Mouse (Mus musculus) brain, adult 2 months (tissue): ENCODE results near the gene Rad51b.
A peak's percentile ranks its signal among the peaks of the same experiment; 100 is the strongest.

Experiments
- DNase-seq: peaks from one replicate; pipeline ENCODE4 v3.0.0; 2011; ENCODE audit warnings: low read depth, low spot score

Rad51b gene

DNA sequence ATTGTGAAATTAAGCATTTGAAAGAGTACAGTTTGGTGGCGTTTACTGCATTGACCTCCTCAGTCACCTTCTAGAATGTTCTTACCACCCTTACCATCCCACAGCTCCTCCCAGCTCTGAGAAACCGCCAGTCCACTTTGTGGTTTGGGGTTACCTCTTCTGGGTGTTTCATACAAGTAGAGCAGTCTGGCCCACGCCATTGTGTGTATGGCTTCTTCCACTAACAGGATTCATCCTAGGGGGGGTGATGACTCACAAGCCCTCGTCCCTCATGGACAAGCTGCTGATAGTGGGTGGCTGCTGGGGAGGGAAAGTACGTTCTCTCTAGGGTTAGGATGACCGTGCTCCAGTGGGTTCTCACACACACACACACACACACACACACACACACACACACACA is 535.5 kb downstream of the Rad51b start:
- DNase-seq: peak; percentile 55

DNA sequence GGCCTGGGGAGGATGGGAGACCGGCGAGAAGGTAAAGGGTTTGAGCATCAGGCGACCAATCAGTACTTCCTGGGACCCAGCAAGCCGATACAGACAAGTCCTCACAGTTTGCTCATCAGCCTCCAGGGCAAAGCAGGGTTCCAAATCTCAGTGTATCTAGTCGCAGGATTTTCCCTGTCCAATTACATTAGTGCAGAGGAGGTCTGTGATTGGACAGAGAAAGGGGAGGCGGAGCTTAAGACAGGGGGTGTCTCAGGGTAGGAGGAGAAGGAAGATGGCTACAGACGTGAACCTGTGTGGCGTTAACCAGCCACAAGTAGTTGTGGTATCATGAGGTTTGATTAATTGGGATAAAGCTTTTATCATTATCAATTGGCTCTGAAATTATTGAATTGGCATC is 538.4 kb downstream of the Rad51b start:
- no peak for DNase-seq

DNA sequence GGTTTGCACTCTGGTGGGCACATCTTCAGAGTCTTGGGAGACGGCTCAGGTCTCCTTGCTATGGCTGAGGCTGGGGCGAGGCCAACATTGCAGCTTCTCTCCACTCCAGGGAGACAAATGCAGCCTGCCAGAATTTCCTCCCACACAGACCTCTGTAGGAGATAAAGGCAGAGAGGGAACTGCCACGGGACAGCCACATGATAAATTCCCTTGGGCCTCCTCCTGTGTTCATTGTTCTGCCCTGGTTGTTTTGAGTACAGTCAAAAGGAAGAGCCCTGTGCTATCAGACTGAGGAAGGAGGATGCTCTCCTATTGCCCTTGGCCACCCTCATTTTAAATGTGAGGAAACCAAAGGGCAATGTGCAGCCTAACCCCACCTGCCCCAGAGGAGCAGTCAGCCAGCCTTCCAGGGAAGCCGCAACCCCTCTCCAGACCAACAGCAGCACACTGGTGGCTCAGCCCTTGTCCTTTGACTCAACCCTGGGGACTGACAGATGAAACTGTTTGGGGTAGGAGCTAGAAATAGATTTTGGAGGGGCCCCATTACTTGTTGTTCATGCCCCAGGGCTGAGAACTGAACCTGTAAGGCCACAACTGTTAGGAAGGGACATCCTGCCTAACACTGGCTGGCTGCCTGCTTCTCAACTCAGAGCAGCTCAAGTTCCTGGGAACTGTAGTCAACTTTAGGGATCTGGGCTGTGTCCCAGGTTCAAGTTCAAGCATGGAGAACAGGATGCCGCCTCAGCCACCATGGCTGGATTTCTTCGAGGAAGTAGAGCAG is 541.3 kb downstream of the Rad51b start:
- DNase-seq: peak; percentile 84

DNA sequence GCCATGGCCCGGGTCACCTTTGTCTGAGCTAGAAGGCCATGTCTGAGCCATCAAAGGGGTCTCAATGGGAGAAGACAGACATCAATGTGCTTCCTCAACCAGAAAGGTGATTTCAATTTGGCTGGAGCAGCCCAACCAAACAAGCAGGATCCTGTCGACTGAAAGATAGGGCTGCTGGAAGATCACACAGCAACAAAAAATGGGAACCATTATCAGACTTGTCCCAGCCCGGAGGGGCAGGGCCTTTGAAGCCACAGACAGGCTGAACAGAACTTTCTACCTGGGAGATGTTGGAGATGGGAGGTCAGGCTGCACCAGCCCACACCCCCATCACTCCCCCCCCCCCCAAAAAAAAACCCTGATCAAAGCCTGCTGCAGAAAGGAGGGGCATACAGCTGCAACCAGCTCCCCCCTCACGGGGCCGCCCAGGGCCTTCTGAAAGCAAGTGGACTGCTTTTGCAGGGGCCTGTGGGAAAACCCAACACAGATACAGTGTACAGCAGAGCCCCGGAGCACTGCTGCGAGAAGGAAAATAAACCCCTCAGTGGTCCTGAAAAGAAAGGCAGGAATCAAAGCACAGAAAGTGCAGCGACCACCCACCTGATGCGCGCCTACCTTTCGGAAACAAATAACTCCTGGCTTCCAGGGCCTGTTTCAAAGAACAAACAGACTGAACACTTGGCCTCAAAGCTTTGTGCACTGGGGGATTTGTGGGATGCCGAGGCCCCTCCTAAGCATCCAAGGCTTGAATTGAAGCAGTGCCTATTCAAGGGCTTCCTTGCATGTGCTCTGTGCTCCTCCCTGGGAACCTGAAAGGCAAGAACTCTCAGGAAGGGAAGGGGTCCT is 542.2 kb downstream of the Rad51b start:
- DNase-seq: no peak

DNA sequence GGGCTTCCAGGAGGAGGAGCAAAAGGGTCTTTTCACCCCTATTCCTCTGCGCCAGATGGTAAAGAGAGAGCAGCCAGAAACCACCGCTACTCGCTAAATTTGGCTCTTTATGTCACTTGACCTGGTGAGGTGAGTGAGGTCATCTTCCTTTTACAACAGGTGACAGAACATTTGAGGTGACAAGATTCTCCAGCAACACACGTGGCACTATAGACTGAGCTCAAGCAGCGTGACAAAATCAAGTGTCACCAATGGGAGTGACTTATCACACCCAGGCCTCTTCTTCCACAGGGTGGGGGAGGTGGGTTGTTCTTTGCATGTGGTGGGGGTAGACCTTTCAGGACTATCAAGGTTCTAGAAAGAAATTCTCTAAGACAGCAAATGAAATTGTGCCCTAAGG is 543.4 kb downstream of the Rad51b start:
- no peak for DNase-seq

DNA sequence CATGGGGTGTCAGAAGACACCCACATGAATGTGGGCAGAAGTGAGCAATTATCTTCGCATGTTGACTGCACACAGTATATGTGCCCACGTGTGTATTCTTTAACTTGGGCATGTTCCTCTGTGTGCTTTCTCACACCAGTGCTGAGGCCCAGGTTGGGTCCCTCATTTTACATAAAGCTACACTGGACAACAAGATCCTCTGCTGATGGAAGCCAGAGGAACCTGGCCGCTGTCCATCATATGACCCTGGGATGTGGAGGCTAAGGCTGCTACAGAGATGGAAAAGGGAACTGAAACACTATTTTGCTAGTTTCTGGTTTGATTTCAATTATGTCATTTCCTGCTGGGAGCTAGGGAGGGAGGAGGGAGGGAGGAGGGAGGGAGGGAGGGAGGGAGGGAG is 544.2 kb downstream of the Rad51b start:
- no peak for DNase-seq

DNA sequence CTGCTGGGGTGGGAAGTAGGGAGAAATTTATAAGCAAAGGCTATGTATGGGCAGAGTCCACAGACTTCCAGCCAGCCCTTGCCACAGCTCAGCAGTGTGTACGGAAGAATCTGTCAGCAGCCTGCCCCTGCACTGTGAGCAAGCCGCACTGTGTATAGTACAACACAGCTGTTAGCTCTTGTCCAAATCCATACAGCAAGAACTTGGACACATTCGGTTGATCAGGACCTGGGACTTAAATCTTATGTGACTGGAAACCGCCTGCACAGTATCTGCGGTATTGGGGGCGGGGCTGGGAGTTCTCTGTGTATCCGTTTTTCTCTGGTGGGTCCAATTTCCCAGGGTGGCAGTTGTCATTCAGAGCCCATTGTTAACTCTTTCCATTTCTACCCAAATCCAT is 545.2 kb downstream of the Rad51b start:
- DNase-seq: peak; percentile 59

DNA sequence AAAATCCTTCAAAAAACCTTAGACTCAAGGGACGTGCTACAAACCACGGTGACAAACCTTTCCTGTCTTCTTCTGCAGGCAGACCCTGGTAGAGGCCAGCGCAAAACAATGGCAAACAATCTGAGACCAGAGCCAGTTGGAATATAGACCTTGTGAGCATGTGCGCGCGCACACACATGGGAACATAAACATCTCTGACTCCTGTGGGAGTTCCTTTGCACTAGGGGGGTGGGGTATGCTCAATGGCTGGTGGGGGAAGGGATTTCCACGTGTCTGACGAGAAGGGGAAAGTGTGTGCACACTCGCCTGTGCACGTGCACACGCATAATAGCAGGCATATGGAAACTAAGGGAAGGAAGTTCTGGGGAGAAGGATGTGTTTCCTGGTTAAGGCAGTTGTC is 545.9 kb downstream of the Rad51b start:
- DNase-seq: no peak

DNA sequence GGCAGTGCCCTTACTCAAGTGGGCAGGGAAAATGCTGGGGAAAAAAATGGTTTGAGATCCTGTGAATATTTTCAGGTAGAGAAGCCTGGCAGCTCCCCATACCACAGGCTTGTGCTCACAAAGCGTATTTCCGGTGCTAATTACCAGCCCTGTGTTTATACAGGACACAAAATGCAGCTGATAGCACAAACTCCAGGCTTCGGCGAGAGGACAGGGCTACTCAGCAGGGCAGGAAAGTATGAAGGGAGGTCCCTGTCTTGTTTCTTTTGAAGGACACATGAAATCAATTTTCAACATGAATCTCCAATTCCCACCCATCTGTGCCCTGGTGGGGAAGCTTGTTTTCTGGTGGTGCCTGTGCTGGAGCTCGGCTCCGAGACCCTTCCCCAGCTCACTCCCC is 546.4 kb downstream of the Rad51b start:
- DNase-seq: no peak

DNA sequence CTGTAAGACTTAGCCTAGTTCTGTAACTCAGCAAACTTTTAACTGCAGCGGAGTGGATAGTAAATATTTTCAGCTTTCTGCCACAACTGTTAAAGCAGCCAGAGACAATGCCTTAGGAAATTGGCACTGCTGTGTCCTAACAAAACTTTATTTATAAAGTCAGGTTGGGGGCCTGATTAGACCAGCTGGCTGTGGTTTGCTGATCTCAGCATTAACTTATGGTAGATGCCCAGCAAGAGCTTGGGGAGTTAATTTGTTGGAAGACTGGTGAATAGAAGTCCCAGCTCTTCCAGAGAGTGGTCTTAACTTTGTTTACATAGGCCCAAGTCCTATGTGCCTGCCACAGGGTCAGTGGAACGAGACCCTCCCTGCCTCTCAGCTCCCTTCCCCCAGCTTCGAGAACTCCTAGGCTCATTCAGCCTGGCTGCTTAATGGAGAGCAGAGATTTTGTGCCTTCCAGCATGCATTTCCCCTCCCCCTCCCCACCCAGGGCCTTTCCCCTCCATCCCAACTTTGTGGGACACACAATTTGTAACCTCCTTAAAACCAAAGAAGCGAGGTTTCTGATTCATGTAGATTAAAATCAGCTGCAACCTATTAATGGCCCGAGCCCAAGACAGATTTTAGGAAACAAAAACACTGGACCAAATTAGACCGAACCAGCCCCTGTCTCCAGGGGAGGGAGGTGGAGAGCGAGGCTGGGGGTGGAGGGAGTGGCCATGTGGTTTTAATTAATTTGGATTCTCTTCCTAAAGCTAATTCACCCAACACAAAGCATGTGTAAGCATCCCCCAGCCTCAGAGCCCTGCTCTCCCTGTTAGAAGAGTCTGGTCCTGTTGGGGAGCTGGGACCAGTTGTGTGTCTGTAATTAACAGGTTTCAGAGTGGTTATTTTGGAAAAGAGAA is 549.4 kb downstream of the Rad51b start:
- no peak for DNase-seq

DNA sequence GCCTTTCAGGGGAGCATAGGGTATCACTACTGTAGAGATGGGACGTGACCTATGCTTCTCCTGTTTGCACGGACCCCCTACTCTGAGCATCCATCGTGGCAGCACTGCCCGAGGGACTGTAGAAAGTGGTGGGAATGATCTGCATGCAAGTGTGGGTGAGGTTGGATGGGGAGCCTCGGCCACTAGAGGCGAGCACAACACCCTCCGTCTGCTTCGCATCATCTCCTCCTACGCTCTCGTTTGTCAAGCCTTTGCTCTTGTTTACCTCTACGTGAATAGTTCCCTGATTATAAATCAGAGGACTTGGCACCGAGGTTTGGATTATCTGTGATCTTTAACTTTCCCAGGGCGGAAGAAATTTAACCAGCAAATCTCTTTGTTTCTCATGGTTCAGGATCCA is 551.5 kb downstream of the Rad51b start:
- no peak for DNase-seq

DNA sequence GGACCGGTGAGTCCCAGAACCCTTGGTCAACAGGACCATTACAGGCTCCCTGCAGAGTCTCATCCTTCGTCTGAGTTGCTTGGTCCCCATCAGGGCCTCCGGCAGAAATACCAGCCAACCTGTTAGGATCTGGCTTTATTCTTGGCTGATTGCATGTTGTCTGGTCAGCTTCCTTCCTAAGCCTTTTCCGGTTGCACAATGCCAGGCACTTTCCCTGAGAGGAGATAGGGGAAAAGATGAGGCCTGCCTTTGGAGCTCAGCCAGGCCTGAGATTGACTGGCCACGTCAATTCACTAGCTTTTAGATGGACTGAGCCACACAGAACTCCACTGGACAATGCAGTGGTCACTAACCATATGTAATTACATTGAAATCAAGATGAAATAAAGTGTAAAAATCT is 552.9 kb downstream of the Rad51b start:
- DNase-seq: no peak

DNA sequence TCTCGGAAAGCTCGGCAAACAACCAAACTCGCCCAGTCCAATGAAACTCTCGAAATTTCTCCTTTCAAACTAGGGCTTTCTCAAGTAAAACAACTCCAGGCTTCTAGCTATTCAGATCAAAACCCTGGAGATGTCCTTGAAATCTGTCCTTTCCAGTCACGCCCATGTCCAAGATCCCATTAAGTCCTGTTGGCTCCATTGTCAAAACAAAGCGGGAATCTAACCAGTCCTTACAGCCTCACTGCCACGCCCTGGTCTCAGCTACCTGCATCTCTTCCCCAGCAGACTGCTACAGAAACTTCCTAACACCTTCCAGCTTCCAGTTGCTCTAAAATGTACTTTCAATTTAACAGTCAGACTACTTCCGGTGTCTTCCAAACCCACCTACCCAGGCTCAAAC is 554.8 kb downstream of the Rad51b start:
- DNase-seq: no peak

DNA sequence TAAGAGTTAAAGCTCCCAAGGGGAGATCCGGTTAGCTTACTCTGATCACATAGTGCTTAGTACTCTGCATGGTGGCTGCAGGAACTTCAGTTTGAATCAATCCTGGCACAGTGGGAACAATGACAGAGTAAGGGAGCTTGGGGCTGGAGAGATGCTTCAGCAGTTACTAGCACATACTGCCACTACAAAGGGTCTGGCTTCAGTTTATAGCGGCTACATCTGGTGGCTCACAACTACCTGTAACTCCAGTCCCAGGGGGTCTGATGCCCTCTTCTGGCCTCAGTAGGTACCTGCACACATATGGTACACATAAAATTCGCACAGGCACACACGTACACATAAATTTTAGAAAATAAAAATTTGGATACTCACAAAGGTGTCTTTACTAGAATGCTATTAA is 555.5 kb downstream of the Rad51b start:
- DNase-seq: no peak

DNA sequence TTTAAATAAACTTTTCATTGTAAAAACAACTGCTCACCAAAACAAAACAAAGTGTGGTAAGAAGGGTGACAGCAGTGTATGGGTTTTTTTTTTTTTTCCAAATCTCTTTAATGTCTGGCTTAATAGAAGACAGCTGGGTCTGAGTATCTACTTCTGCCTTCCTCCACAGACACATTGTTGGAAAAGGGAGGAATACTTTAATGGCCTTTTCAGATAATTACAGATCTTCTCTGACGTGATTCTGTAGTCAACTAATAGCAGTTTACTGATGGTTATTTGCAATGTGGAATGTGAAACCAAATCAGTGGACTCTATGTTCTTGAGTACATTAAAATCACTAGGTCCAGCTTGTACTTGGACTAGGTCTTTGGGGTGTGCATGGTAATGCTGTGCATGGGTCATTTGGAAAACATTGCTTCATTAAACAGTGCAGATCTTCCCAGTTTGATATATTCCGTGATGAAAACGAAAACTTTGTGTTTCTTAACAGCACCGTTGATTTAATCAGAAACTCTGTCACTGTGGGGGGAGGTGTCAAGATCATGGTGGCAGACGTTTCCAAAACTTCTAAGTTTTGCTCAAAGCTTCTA is 556.9 kb downstream of the Rad51b start:
- DNase-seq: no peak

DNA sequence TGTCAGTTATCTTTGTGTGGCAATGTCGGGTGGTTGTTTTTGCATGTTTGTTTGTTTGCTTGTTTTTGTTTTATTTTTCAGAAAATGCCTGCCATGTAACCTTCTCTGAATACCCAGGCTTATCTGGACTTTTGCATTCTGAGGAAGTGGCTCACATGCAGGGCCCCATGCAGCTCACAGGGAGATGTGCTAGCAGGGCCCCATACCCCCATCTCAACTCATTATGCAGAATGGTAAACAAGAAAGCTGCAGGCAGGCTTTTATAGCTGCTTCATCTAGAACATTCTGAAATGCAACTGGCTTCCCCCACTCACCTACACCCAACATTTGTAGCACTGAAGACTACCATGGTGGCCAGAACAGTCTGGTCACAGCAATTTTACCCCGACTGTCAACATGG is 557.4 kb downstream of the Rad51b start:
- no peak for DNase-seq

DNA sequence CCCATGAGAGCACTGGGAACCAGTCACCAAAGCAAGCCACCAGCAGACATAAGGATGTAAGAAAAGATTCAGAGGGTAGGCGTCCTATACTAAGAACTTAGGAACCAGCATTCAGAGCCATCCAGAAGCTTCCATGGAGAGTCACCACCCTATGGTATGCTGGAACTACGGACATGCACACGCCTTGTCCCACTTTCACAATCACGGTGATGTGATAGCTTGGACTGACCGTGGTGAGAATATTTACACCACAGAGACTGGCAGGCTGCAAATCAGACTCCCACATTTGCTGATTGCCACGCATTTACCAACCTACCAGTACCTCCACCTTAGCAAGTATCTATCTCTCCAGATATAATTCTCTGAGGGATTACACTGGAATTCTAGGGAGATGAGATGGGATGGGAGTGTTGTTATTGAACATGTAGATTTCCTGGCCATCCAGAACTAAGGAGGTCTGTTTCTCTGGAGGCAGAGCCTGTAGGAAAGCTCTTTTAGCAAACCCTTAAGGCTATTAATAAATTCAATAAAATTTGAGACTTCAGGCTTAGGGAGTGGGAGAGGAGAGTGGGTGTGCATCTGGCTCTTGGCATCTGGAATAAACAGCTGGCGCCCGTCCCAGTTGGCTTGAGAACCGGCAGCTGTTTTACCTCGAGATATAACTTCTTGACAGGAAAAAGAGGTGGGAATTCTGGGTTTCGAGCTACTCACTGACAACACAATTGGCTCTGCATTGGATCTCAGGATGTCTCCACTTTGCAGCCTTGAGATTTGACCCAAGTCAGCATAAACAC is 559.2 kb downstream of the Rad51b start:
- peak; percentile 11 for DNase-seq

DNA sequence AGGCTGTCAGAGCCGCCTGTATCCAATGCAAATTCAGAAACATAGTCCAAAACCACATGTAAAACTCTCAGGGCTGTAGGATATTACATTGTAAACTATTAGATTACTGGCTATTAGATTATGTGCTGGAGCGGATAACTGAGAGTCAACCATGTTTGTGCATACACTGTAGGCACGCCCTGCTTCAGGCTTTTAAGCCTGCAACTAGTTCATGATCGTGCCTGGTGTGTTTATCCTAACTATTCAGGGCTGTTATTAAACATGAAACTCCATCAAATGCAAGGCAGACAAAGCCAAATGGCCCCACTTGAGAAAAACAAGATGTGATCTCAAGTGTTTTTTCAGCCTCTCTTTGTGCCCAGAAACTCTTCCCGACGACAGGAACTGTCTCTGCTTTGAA is 560.6 kb downstream of the Rad51b start:
- DNase-seq: no peak

DNA sequence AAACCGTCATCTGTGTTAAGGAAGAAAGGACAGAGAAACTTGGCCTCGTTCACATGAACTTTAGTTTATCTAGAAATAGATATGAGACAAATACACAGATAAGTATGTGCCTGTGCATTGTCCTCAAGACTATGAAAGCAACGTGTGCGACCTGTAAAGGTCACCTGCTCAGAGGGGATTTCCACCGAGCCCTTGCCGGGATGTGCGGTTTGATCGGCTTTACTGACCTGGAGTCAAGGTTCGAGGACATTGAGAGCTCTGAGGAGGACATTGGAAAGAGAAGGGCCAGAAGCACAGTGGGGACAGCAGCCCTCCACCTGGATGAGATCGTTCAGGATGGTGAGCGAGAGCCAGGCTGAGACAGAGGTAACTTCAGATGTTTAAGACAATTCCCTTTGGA is 561.3 kb downstream of the Rad51b start:
- DNase-seq: no peak

DNA sequence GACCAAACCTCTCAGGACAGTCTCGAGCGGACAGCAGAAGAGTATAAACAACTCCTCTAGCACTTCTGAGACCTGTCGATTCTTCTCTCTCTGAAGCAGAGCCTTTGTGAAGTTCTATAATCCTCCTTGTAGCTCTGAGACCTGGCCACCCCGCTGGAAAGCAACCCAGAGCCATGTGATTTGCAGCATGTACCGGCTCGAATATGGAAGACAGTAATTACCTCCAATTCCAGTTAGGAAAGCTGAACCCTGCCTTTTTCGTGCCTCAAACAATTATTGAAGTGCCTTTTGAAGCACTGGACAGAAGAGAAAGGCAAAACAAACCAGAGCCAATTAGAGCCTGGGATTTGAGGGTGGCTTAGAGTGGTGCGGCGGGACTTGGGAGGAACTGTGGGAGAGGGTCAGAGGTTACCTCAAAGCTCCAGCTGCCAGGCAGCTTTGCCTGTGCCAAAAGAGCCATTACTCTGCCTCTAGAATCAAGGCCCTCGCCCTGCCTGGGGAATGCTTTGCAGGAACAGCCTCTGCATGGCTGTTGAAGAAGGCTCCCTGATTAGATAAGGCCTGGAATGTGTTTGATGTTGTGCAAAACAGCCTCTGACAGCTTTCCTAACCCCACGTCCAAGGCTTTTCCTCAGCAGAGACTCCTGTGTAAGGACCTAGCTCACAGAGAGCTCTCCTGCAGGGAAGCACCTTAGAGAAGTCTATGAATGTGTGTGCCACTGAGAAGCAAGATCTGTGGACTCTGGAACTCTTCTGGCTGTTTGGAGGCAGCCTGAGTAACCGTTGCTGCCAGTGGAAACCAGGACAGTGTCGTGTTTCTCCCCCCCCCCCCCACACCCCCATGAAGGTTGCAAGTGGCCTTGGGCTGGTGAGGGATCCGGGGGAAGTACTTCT is 562.5 kb downstream of the Rad51b start:
- peak; percentile 26 for DNase-seq
